Mouse (Mus musculus): ENCODE data around the gene Abca8b. TPM values are rescaled to one million over a fixed set of nuclear protein-coding genes. Genes with fewer than 3 reads are reported as not detected.

Abca8b gene
- polyA plus RNA-seq, 1 experiment, result 1.2 TPM

GRCm38 (mm10) chr11:109898791-109899467 is 96.7 kb downstream of the Abca8b start:
- H3K27ac ChIP-seq (ENCODE audit: insufficient read depth, low read depth, low read length), result no peak overlapping the region
- H3K4me3 ChIP-seq (ENCODE audit: insufficient read depth, low read length), result no peak overlapping the region
- TF ChIP-seq POLR2A (IDR thresholded peaks at IDR 0.05; ENCODE audit: borderline replicate concordance, low read depth, low read length) (no peak), CTCF (IDR thresholded peaks at IDR 0.05; ENCODE audit: low read depth, low read length) (no peak)
- H3K4me1 ChIP-seq (ENCODE audit: control insufficient read depth, insufficient read depth, low read length), result peaks cover 2% of the 10 kb centered on the region; the same call in 1 of the 2 replicates

DNA sequence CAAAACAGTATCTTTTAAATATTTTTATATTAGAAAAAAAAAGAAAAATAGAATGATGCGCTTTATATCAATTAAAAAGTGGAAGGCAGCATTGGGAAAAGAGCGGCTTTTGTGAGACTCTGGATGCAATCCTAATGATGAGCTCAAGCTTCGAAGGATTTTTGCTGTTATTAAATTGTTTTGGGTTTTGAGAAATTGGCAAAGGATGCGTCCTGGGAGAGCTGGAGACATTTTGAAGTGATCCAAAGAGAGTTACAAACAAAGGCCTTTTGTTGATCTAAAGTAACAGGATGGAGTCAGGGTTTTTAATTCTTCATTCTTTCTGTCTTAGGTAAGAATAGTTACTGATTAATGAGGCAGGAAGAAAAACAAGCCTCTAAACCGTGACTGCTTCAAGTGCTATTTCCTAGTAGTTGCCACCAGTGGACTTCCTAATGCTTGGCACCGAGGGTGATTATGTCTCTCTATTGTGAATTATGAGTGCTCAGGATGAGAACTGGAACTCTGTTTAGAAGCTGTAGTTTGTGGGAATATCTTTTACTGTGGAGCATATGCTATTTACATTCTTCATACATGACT is 99.6 kb downstream of the Abca8b start:
- no peak overlapping the region for H3K4me3 ChIP-seq (ENCODE audit: insufficient read depth, low read length)
- H3K27ac ChIP-seq (ENCODE audit: insufficient read depth, low read depth, low read length), result no peak overlapping the region
- TF ChIP-seq POLR2A (IDR thresholded peaks at IDR 0.05; ENCODE audit: borderline replicate concordance, low read depth, low read length), result no peak
- H3K4me1 ChIP-seq (ENCODE audit: control insufficient read depth, insufficient read depth, low read length), result peaks cover 6% of the 10 kb centered on the region

DNA sequence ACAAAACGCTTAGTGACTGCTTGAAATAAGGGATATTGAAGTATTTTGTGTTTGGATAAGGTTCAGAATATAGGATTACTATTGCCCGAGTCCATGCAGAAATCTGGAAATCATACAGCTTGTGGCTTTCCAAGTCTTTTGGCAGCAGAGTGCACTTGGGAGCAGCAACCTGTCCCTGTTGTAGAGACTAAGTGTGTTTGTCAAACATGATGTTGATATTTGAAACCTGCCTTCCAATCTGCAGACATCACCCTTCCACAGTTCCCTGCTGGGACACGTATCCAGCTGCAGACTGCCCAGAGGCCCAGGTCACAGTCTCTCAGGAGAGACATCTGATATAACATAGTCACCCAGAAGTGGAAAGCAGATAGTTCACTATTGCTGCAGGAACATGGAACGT is 100.1 kb downstream of the Abca8b start:
- no peak overlapping the region for H3K27ac ChIP-seq (ENCODE audit: insufficient read depth, low read depth, low read length)
- no peak overlapping the region for H3K4me3 ChIP-seq (ENCODE audit: insufficient read depth, low read length)
- TF ChIP-seq POLR2A (IDR thresholded peaks at IDR 0.05; ENCODE audit: borderline replicate concordance, low read depth, low read length) (no peak), CTCF (IDR thresholded peaks at IDR 0.05; ENCODE audit: low read depth, low read length) (no peak)
- H3K4me1 ChIP-seq (ENCODE audit: control insufficient read depth, insufficient read depth, low read length), result peaks cover 6% of the 10 kb centered on the region

- TF ChIP-seq CTCF (IDR thresholded peaks at IDR 0.05; ENCODE audit: low read depth, low read length) (no peak), POLR2A (IDR thresholded peaks at IDR 0.05; ENCODE audit: borderline replicate concordance, low read depth, low read length) (no peak)
- peaks cover 6% of the 10 kb centered on the region for H3K4me1 ChIP-seq (ENCODE audit: control insufficient read depth, insufficient read depth, low read length)
- no peak overlapping the region for H3K4me3 ChIP-seq (ENCODE audit: insufficient read depth, low read length)
- H3K27ac ChIP-seq (ENCODE audit: insufficient read depth, low read depth, low read length), result no peak overlapping the region
These were observed 101.5 kb downstream of the Abca8b start for GRCm38 (mm10) chr11:109893894-109894804.

DNA sequence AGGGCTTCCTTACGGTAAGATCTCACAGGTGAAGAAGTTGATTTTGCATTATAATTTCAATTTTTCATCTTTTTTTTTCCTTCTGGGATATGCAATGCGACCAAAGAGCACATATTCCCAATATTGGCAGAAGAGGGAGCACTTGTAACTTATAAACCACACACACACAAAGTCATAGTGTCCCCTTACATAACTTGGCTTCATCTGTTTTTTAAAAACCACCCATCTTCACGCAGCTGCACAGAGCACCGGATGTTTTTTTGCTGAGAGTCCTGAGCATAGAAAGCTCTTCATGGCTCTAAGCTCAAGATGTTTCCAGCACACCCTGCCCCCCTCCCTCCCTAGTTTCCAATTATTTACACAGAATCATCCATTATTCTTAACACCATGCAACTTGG is 103.7 kb downstream of the Abca8b start:
- TF ChIP-seq POLR2A (IDR thresholded peaks at IDR 0.05; ENCODE audit: borderline replicate concordance, low read depth, low read length) (no peak), CTCF (IDR thresholded peaks at IDR 0.05; ENCODE audit: low read depth, low read length) (no peak)
- no peak overlapping the region for H3K27ac ChIP-seq (ENCODE audit: insufficient read depth, low read depth, low read length)
- H3K4me1 ChIP-seq (ENCODE audit: control insufficient read depth, insufficient read depth, low read length), result peaks cover 6% of the 10 kb centered on the region
- no peak overlapping the region for H3K4me3 ChIP-seq (ENCODE audit: insufficient read depth, low read length)

DNA sequence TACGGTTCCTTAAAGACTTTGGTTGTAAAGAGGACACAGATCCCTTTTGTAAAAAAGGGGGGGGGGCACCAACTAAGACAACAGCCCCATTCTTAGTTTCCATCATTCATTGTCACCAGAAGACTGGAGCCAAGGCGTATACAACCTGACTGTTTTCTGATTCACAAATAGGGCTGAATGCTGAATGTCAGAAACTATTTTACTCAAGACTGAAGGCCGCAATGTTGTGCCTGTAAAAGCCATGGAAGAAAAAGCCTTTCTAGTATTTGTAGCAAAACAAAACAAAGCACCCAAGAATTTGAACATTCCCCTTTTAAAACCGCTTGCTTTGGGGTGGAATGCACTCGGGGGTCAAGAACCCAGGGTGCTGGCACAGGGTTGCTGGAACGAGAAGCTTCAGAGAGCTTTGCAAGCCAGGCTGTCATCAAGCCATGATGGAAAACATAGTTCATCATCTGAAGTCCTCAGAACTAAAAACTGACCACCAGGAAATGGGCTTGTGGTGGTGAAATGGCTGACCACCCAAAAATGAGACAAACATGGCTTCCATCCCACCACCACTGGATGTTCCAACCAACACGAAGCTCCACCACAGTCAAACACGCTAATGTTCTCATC is 104.2 kb downstream of the Abca8b start:
- Histone ChIP-seq H3K4me3 (ENCODE audit: insufficient read depth, low read length) (no peak overlapping the region), H3K4me1 (ENCODE audit: control insufficient read depth, insufficient read depth, low read length) (peaks cover 6% of the 10 kb centered on the region), H3K27ac (ENCODE audit: insufficient read depth, low read depth, low read length) (no peak overlapping the region)
- TF ChIP-seq CTCF (IDR thresholded peaks at IDR 0.05; ENCODE audit: low read depth, low read length), result no peak
- no peak for TF ChIP-seq POLR2A (IDR thresholded peaks at IDR 0.05; ENCODE audit: borderline replicate concordance, low read depth, low read length)

GRCm38 (mm10) chr11:109889595-109889994 is 106.0 kb downstream of the Abca8b start:
- Histone ChIP-seq H3K4me3 (ENCODE audit: insufficient read depth, low read length) (no peak overlapping the region), H3K4me1 (ENCODE audit: control insufficient read depth, insufficient read depth, low read length) (peaks cover 6% of the 10 kb centered on the region), H3K27ac (ENCODE audit: insufficient read depth, low read depth, low read length) (no peak overlapping the region)
- no peak for TF ChIP-seq CTCF (IDR thresholded peaks at IDR 0.05; ENCODE audit: low read depth, low read length)
- TF ChIP-seq POLR2A (IDR thresholded peaks at IDR 0.05; ENCODE audit: borderline replicate concordance, low read depth, low read length), result no peak

- peaks cover 3% of the 10 kb centered on the region; the same call in 1 of the 2 replicates for H3K4me1 ChIP-seq (ENCODE audit: control insufficient read depth, insufficient read depth, low read length)
- H3K4me3 ChIP-seq (ENCODE audit: insufficient read depth, low read length), result no peak overlapping the region
- TF ChIP-seq POLR2A (IDR thresholded peaks at IDR 0.05; ENCODE audit: borderline replicate concordance, low read depth, low read length) (no peak), CTCF (IDR thresholded peaks at IDR 0.05; ENCODE audit: low read depth, low read length) (no peak)
- no peak overlapping the region for H3K27ac ChIP-seq (ENCODE audit: insufficient read depth, low read depth, low read length)
These were observed 108.9 kb downstream of the Abca8b start for GRCm38 (mm10) chr11:109886757-109887156.

DNA sequence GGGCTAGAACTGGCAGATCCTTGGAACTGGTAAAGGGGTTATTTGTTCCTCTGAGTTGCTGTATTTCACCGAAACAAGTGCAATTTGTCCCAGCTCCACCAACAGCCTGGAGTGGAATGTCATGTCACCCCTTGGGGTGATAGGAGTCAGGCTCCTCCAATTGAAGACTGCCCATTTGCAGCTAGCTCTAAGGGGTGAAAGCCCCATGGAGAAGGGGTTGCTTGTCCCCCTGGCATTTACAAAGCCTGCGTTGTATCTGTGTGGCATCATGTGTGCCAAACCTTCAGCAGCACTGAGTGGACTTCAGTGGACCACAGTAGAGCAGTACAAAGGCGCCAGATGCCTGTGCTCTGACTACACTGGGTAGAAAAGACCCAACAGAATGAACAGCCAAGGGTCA is 110.1 kb downstream of the Abca8b start:
- Histone ChIP-seq H3K27ac (ENCODE audit: insufficient read depth, low read depth, low read length) (no peak overlapping the region), H3K4me3 (ENCODE audit: insufficient read depth, low read length) (no peak overlapping the region), H3K4me1 (ENCODE audit: control insufficient read depth, insufficient read depth, low read length) (peaks cover 3% of the 10 kb centered on the region; the same call in 1 of the 2 replicates)
- TF ChIP-seq CTCF (IDR thresholded peaks at IDR 0.05; ENCODE audit: low read depth, low read length), result no peak
- no peak for TF ChIP-seq POLR2A (IDR thresholded peaks at IDR 0.05; ENCODE audit: borderline replicate concordance, low read depth, low read length)
